Mouse (Mus musculus) kidney, embryonic 14.5 days (tissue): Measurements from ENCODE around the gene 2410131K14Rik. TPM values are rescaled to one million over a fixed set of nuclear protein-coding genes. Genes with fewer than 3 reads are reported as not detected.

Source experiments
- ATAC-seq: fragments of 200-750 bp; cut with Nextera tagmentation; 2 replicates; pipeline ENCODE4 v1.8.0; 2017; ENCODE audit warnings: moderate number of reproducible peaks, mild to moderate bottlenecking, moderate TSS enrichment, moderate library complexity; ENCODE audit not compliant: low FRiP score, low TSS enrichment
- H3K27ac ChIP-seq: fragments of 300-500 bp; sonication (generic); 2 replicates; pipeline ENCODE4 v1.5.1; 2014; ENCODE audit warnings: low read depth, mild to moderate bottlenecking, low read length, moderate library complexity, mixed read lengths
- H3K27me3 ChIP-seq: fragments of 300-500 bp; sonication (generic); 2 replicates; pipeline ENCODE4 v1.6.1; 2014; ENCODE audit warnings: mild to moderate bottlenecking, low read length; ENCODE audit not compliant: control insufficient read depth, insufficient read depth
- H3K36me3 ChIP-seq: fragments of 300-500 bp; sonication (generic); 2 replicates; pipeline ENCODE4 v1.6.1; 2014; ENCODE audit warnings: low read length, mixed read lengths; ENCODE audit not compliant: control insufficient read depth, insufficient read depth
- H3K4me1 ChIP-seq: fragments of 300-500 bp; sonication (generic); 2 replicates; pipeline ENCODE4 v1.6.1; 2014; ENCODE audit warnings: low read length, mixed read lengths; ENCODE audit not compliant: control insufficient read depth, insufficient read depth
- H3K4me2 ChIP-seq: fragments of 300-500 bp; sonication (generic); replicated peaks from 2 replicates; pipeline ENCODE4 v1.6.1; 2014; ENCODE audit warnings: low read depth, mild to moderate bottlenecking, low read length
- H3K4me3 ChIP-seq: fragments of 300-500 bp; sonication (generic); 2 replicates; pipeline ENCODE4 v1.5.1; 2014; ENCODE audit warnings: mild to moderate bottlenecking, low read length
- H3K9ac ChIP-seq: fragments of 300-500 bp; sonication (generic); 2 replicates; pipeline ENCODE4 v1.6.1; 2014; ENCODE audit warnings: low read depth, mild to moderate bottlenecking, low read length, moderate library complexity
- H3K9me3 ChIP-seq: fragments of 300-500 bp; sonication (generic); 2 replicates; pipeline ENCODE4 v1.6.1; 2016; ENCODE audit warnings: low read length; ENCODE audit not compliant: control insufficient read depth
- WGBS: fragments of 180-500 bp; shearing (Covaris S2); extraction: QIAGEN DNeasy Blood & Tissue Kit; methylation state at CpG from one replicate; pipeline ENCODE4 v1.1.7; 2014; 5-methylcytosine and 5-hydroxymethylcytosine counted together
- polyA plus RNA-seq: library from polyadenylated mRNA; unstranded; fragments of >200 nt; fragmentation: Nextera tagmentation; extraction: Ambion mirVana; gene quantifications from 2 replicates; pipeline ENCODE4 v1.2.1, GENCODE M21; 2014

Gene 2410131K14Rik
- polyA plus RNA-seq, 1 experiment from 2014 or later: 10.9 TPM

DNA sequence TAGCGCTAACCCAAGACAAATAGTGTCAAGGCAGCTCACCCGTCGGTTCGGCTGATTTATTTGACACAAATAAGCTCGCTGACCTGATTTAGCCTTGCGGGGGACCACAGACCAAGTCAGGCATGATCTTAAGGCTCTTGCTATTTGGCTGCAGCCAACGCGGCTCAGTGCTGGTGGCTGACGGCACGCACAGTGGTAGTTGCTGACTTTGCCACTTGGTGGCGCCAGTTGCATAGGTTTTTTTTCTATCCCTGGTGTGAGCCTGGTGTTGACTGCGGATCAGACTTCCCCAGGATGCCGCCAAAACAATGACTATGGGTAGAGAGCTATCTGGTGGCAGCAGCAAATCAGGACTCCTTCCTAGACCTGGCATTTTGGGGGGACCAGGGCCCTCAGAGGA is 24.0 kb downstream of the 2410131K14Rik start:
- Histone ChIP-seq H3K4me3 (no peak overlapping the region), H3K9ac (no peak overlapping the region), H3K27me3 (peaks cover 22% of the 10 kb centered on the region), H3K9me3 (no peaks in the 10 kb centered on the region), H3K4me2 (0 out of 2 replicates have a peak overlapping the region, but pooled peaks have one; percentile 15), H3K36me3 (no peaks in the 10 kb centered on the region), H3K27ac (no peak overlapping the region), H3K4me1 (no peaks in the 10 kb centered on the region)
- WGBS: 1% methylated on average over 13 of the region's 13 CpGs
- ATAC-seq: peak; percentile 72

DNA sequence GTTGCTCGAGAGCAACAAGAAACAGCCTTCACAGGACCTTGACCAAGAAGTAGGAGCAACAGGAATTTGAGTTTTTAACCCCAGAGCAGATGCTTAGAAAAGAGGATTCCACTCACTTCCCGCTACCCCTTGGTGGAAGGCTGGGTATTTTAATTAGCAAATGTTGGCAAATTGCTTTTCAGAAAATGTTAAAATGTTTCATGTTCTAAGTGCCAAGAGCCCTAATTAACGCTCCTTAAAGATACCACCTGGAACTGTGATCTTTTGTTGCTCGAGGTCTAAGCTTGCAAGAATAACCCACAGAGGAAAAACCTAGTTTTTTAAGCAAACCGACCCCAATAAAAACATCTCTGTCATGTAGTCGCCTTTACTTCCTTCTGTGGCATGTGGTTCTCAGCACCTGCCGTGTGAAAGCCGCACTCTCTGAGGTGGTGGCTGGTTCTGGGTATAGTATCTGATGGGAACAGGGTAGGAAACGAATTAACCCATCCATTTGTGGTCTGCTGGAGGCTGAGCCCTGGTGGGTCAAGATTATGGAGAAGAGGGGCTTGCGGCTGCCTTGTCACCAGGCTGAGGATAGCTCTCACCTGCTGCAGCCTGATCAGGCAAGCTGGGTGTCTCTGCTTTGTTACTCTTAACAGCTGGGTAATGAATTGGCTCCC is 26.6 kb downstream of the 2410131K14Rik start:
- Histone ChIP-seq H3K27ac (no peak overlapping the region), H3K9me3 (no peaks in the 10 kb centered on the region), H3K27me3 (peaks cover 43% of the 10 kb centered on the region), H3K9ac (no peak overlapping the region), H3K4me3 (no peak overlapping the region), H3K4me2 (no peak overlapping the region), H3K36me3 (no peaks in the 10 kb centered on the region), H3K4me1 (peaks cover 2% of the 10 kb centered on the region)
- ATAC-seq: no peak
- WGBS: 53% methylated on average over 10 of the region's 10 CpGs

DNA sequence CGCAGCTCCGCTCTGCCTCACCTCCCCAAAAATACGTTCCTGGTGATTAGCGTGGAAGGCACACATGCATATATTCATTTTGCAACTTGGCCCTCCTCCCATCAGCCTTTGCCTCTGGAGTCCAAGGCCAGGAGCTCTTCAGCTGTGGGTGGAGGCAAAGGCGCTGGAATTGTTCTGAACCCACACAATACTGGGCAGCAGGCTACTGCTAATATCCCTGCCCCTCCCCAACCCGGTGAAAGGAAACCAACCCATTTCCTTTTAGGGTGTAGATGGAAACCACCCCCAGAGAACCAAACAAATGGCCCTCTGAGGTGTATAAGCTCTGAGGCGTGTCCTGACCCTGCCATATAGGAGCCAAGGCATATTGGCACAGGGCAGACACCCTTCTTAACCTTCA is 28.4 kb downstream of the 2410131K14Rik start:
- ATAC-seq: no peak
- Histone ChIP-seq H3K4me3 (no peak overlapping the region), H3K36me3 (no peaks in the 10 kb centered on the region), H3K27ac (no peak overlapping the region), H3K9me3 (no peaks in the 10 kb centered on the region), H3K27me3 (peaks cover 46% of the 10 kb centered on the region), H3K4me2 (no peak overlapping the region), H3K4me1 (peaks cover 6% of the 10 kb centered on the region), H3K9ac (no peak overlapping the region)
- 68% methylated on average over 7 of the region's 7 CpGs for WGBS

DNA sequence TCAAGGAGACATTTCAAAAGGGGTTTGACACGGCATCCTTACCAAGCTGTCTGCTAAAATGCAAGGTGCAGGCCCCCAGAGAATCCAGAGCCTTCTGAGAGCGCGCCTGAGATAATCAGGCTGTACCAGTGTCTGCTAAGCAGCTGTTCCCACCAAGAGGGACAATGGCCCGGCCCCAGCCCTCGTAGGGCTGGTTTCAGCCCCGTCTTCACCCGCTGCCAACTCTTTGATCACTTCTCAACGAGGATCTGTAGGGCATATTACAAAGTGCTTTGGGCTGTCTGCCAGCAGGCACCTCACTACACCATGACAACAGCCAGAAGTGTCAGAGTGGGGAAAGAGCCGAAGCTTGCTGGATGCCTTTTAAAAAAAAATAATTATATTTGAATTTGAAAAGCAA is 29.5 kb downstream of the 2410131K14Rik start:
- Histone ChIP-seq H3K9ac (no peak overlapping the region), H3K27ac (no peak overlapping the region), H3K9me3 (no peaks in the 10 kb centered on the region), H3K27me3 (peaks cover 46% of the 10 kb centered on the region), H3K4me3 (no peak overlapping the region), H3K4me2 (no peak overlapping the region), H3K4me1 (peaks cover 6% of the 10 kb centered on the region), H3K36me3 (no peaks in the 10 kb centered on the region)
- ATAC-seq: no peak
- WGBS: 37% methylated on average over 9 of the region's 9 CpGs

DNA sequence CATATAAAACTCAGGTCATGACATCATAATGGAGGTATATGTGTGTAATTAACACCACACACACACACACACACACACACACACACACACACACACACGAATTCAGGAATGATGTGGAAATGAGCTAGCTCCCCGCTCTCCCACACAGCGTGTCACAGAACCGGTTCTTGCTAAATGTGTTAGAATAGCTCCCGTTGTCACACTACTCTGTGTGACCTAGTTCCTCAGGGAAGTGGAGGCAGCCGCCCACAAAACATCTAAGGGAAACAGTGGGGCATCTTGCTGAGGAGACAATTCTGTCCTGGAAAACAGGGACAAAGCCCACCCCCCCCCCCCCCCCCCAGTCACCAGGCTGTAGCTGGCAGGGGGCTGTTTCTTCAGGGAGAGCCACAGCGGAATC is 31.3 kb downstream of the 2410131K14Rik start:
- 47% methylated on average over 7 of the region's 7 CpGs for WGBS
- Histone ChIP-seq H3K4me3 (no peak overlapping the region), H3K27me3 (peaks cover 43% of the 10 kb centered on the region), H3K4me1 (peaks cover 6% of the 10 kb centered on the region), H3K36me3 (no peaks in the 10 kb centered on the region), H3K9ac (no peak overlapping the region), H3K27ac (no peak overlapping the region), H3K9me3 (no peaks in the 10 kb centered on the region), H3K4me2 (no peak overlapping the region)
- no peak for ATAC-seq

DNA sequence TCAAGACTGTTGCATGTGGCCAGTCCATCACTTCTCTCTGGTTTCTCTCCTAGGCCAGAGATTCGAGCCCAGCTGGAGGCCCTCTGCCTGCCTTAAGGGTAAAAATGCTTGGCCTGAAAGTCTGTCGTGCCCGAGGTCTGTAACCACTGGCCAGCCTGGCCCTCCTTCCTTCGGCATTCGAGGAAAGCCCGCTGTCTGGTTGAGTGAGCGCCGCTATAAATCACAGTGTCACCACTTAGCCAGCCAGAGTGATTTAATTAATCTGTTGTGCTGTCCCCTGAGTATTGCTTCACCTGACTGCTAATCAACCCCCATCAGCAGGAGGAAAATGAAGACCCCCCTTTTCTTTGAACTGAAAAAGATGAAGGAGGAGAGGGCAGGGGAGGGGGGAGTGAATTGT is 31.7 kb downstream of the 2410131K14Rik start:
- Histone ChIP-seq H3K4me1 (peaks cover 6% of the 10 kb centered on the region), H3K27me3 (peaks cover 41% of the 10 kb centered on the region), H3K36me3 (no peaks in the 10 kb centered on the region), H3K4me2 (no peak overlapping the region), H3K9ac (no peak overlapping the region), H3K4me3 (no peak overlapping the region), H3K9me3 (no peaks in the 10 kb centered on the region), H3K27ac (no peak overlapping the region)
- ATAC-seq: peak; percentile 61
- 20% methylated on average over 8 of the region's 8 CpGs for WGBS

DNA sequence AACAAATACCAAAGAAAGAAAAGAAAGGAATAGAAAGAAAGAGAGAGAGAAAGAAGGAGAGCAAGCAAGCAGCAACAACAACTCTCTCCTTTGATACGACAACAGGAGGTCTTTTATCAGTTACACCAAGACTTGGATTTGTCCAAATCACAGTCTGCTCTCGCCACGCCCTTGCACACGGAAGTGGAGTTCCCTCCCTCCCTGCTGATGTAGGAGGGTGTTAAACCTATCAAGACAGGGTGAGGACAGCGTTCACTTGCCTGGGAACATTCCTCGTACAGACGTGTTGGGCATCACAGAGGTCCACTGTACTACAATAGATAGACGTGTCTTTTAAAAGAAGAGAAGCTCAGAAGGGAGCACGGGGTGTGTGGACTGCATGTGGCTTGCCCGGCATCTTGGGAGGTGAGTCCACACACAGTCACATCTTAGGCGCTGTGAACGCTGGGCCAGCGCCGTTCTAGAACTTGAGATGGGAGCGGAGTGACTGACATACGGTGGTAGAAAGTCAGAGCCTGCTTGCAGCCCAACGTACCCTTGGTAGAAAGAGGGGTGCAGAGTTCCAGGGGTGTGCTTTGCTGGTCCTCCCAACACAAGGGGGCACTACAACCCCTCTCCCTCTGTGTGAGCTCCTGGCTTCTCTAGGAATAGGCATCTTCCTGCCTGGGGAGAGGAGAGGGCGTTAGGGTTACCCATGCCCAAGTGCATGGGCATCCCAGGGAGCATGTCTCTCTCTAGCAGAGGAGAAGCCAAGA is 32.9 kb downstream of the 2410131K14Rik start:
- Histone ChIP-seq H3K27ac (no peak overlapping the region), H3K9me3 (no peaks in the 10 kb centered on the region), H3K27me3 (peaks cover 29% of the 10 kb centered on the region), H3K4me2 (no peak overlapping the region), H3K36me3 (no peaks in the 10 kb centered on the region), H3K9ac (no peak overlapping the region), H3K4me1 (peaks cover 6% of the 10 kb centered on the region), H3K4me3 (no peak overlapping the region)
- 85% methylated on average over 18 of the region's 18 CpGs for WGBS
- ATAC-seq: no peak

DNA sequence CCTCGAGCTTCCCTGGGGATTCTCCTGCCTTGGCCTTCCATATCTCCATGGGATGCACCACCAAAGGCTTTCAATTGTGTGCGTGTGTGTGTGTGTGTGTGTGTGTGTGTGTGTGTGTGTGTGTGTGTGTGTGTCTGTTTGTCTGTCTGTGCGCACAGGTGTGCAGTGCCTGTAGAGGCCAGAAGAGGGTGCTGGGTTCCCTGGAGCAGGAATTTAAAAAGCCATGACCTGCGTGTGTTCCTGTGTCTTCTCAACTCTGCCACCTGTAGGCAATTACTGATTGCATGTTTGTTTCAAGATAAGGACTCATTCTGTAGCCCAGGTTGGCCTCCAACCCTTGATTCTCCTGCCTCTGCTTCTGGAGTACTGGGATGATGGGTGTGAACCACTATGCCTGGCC is 46.4 kb downstream of the 2410131K14Rik start:
- H3K36me3 ChIP-seq: no peaks in the 10 kb centered on the region
- 86% methylated on average over 3 of the region's 4 CpGs for WGBS
- peaks cover 6% of the 10 kb centered on the region; the same call in 1 of the 2 replicates for H3K4me1 ChIP-seq
- no peaks in the 10 kb centered on the region for H3K9me3 ChIP-seq
- no peak overlapping the region for H3K4me2 ChIP-seq
- no peak for ATAC-seq
- H3K27me3 ChIP-seq: no peaks in the 10 kb centered on the region
- H3K9ac ChIP-seq: no peak overlapping the region
- no peak overlapping the region for H3K4me3 ChIP-seq
- H3K27ac ChIP-seq: no peak overlapping the region

DNA sequence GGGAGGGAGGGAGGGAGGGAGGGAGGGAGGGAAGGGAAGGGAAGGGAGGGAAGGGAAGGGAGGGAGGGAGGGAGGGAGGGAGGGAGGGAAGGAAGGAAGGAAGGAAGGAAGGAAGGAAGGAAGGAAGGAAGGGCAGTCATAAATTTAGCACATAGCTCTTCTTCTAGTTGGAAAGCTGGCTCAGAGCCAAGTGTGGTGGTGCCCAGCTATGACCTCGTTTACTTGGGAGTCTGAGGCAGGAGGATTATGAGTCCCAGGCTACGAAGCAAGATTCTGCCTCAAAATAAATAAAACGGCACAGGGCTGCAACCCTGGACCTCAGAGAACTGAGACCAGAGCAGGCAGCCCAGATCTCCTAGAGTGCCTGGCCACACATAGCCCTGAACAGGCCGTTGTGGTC is 47.4 kb downstream of the 2410131K14Rik start:
- ATAC-seq: no peak
- Histone ChIP-seq H3K9ac (no peak overlapping the region), H3K27me3 (no peaks in the 10 kb centered on the region), H3K27ac (no peak overlapping the region), H3K4me3 (no peak overlapping the region), H3K36me3 (no peaks in the 10 kb centered on the region), H3K4me1 (peaks cover 10% of the 10 kb centered on the region; the same call in 1 of the 2 replicates), H3K4me2 (no peak overlapping the region), H3K9me3 (no peaks in the 10 kb centered on the region)
- WGBS: 69% methylated on average over 4 of the region's 4 CpGs
